Mouse (Mus musculus) forebrain, postnatal 0 days (tissue): ENCODE measurements around the gene Foxd1. TPM values are rescaled to one million over a fixed set of nuclear protein-coding genes. Genes with fewer than 3 reads are reported as not detected.

Experiments used
- ATAC-seq: fragments of 200-750 bp; cut with Nextera tagmentation; 2 replicates; pipeline ENCODE4 v1.8.0; 2017; ENCODE audit warnings: mild to moderate bottlenecking, moderate library complexity
- DNase-seq: peaks from one replicate; pipeline ENCODE4 v3.0.0-alpha.2; 2015
- H3K27ac ChIP-seq: fragments of 300-500 bp; sonication (generic); 2 replicates; pipeline ENCODE4 v1.5.1; 2014; ENCODE audit warnings: low read depth, mild to moderate bottlenecking, antibody characterized with exemption, low read length, moderate library complexity, mixed read lengths
- H3K27me3 ChIP-seq: fragments of 300-500 bp; sonication (generic); 2 replicates; pipeline ENCODE4 v1.6.1; 2014; ENCODE audit warnings: mild to moderate bottlenecking, low read length, mixed read lengths; ENCODE audit not compliant: insufficient read depth
- H3K36me3 ChIP-seq: fragments of 300-500 bp; sonication (generic); 2 replicates; pipeline ENCODE4 v1.6.1; 2014; ENCODE audit warnings: mild to moderate bottlenecking, moderate library complexity; ENCODE audit not compliant: insufficient read depth
- H3K4me1 ChIP-seq: fragments of 300-500 bp; sonication (generic); 2 replicates; pipeline ENCODE4 v1.6.1; 2014; ENCODE audit warnings: antibody characterized with exemption; ENCODE audit not compliant: insufficient read depth
- H3K4me2 ChIP-seq: fragments of 300-500 bp; sonication (generic); 2 replicates; pipeline ENCODE4 v1.6.1; 2014; ENCODE audit warnings: low read depth, mild to moderate bottlenecking, moderate library complexity
- H3K4me3 ChIP-seq: fragments of 300-500 bp; sonication (generic); 2 replicates; pipeline ENCODE4 v1.5.1; 2014; ENCODE audit warnings: low read depth, low read length, mixed read lengths
- H3K9ac ChIP-seq: fragments of 300-500 bp; sonication (generic); 2 replicates; pipeline ENCODE4 v1.6.1; 2014; ENCODE audit warnings: mild to moderate bottlenecking
- H3K9me3 ChIP-seq: fragments of 300-500 bp; sonication (generic); 2 replicates; pipeline ENCODE4 v1.6.1; 2016; ENCODE audit warnings: low read length
- CTCF ChIP-seq: sonication (generic); IDR thresholded peaks from 2 replicates; pipeline ENCODE4 v1.5.1; 2016; ENCODE audit warnings: antibody characterized with exemption, control low read depth, low read depth
- WGBS: fragments of 180-500 bp; shearing (Covaris S2); extraction: QIAGEN DNeasy Blood & Tissue Kit; methylation state at CpG from one replicate; pipeline ENCODE4 v1.1.7; 2014; 5-methylcytosine and 5-hydroxymethylcytosine counted together
- polyA plus RNA-seq: library from polyadenylated mRNA; unstranded; fragments of >200 nt; fragmentation: Nextera tagmentation; extraction: Ambion mirVana; gene quantifications from 2 replicates; pipeline ENCODE4 v1.2.1, GENCODE M21; 2015
- total RNA-seq: library from RNA; depleted of rRNA; stranded (reverse); fragments of >200 nt; gene quantifications from 2 replicates; pipeline ENCODE4 v1.2.3, GENCODE M21; 2014

Foxd1 gene
- total and polyA plus RNA-seq, 2 experiments from 2014 or later = 0.86 to 2.0 TPM

DNA sequence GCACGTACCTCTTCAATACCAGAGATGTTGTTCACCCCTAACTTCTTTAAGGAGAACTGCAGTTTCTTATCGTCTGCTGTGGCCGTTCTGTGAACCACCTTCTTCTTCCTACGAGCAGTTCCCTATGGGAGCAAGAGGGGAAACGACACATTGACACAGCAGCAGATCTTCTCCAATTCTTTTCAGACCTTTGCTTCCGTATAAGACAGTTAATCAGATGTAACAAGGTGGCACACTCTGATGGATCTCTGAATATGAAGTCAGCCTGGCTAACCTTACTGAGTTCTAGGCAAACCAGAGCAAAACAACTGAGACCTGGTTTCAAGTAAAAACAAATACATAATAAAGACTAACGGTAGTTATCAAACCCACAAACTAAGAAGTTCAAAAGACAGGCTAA is 40.4 kb upstream of the Foxd1 start:
- Histone ChIP-seq H3K27ac (no peak overlapping the region), H3K4me3 (no peak overlapping the region), H3K9ac (no peak overlapping the region), H3K36me3 (peaks cover 39% of the 10 kb centered on the region), H3K9me3 (no peaks in the 10 kb centered on the region), H3K4me1 (peaks cover 6% of the 10 kb centered on the region; the same call in 1 of the 2 replicates), H3K4me2 (no peak overlapping the region), H3K27me3 (no peaks in the 10 kb centered on the region)
- 82% methylated on average over 7 of the region's 7 CpGs for WGBS
- ATAC-seq (no peak), DNase-seq (no peak)
- no peak for TF ChIP-seq CTCF

DNA sequence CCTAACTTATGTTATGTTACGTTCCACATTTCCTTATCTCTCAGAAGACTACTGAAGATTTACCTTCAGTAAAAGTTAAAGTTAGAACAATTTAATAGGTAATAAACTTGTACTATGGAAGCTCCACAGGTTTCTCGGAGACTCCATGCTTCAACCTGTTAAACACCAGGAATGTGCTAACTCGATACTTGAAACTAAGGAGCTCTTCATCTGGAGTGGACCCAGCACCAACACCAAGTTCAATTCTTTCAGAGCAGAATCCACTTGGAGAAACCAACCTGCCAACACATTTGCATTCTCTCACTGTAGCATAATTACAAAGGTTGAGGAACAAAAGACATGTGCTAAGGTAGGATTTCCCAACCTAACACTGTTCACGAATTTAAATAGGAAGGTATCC is 38.9 kb upstream of the Foxd1 start:
- 76% methylated on average over 4 of the region's 4 CpGs for WGBS
- H3K4me3 ChIP-seq = no peak overlapping the region
- peaks cover 34% of the 10 kb centered on the region for H3K36me3 ChIP-seq
- no peak for TF ChIP-seq CTCF
- H3K4me2 ChIP-seq = peak overlapping the region; percentile 4; the same call in 1 of the 2 replicates
- peaks cover 6% of the 10 kb centered on the region; the same call in 1 of the 2 replicates for H3K4me1 ChIP-seq
- DNase-seq (no peak), ATAC-seq (no peak)
- H3K9me3 ChIP-seq = no peaks in the 10 kb centered on the region
- H3K27ac ChIP-seq = no peak overlapping the region
- no peaks in the 10 kb centered on the region for H3K27me3 ChIP-seq
- H3K9ac ChIP-seq = no peak overlapping the region

DNA sequence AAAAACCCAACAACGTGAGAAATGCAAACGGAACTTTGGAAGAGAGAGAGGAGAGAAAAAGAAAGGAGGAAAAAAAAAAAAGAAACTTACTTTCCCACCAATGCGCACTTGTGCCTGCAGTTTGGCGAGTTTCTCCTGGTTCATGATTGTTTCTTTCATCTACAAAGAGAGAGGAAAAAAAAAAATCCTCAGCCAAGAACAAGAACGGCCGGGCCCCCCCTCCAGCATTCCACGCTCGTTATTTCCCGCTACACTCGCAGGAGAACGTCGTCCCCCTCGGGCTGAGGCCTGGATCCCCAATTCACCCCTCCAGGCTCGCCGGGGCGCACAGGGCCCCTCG is 37.9 kb upstream of the Foxd1 start:
- Histone ChIP-seq H3K9ac (peak overlapping the region; percentile 84), H3K27me3 (no peaks in the 10 kb centered on the region), H3K27ac (peak overlapping the region; percentile 91), H3K4me1 (peaks cover 6% of the 10 kb centered on the region; the same call in 1 of the 2 replicates), H3K4me2 (peak overlapping the region; percentile 67), H3K4me3 (peak overlapping the region; percentile 93), H3K36me3 (peaks cover 25% of the 10 kb centered on the region), H3K9me3 (no peaks in the 10 kb centered on the region)
- no peak for DNase-seq
- no peak for TF ChIP-seq CTCF
- WGBS = under 1% methylated on average over 16 of the region's 17 CpGs
- ATAC-seq = no peak

GRCm38 (mm10) chr13:98316480-98317245 is 37.4 kb upstream of the Foxd1 start, which contains the start of gene Btf3:
Gene Btf3, minus strand, starts transcription at chr13:98317006.
- Histone ChIP-seq H3K4me2 (peak within 1 kb of the TSS; percentile 67), H3K9ac (peak within 1 kb of the TSS; percentile 84), H3K4me1 (peaks cover 6% of the 10 kb centered on the region; the same call in 1 of the 2 replicates), H3K27ac (peak within 1 kb of the TSS; percentile 91), H3K27me3 (no peaks in the 10 kb centered on the region), H3K4me3 (peak within 1 kb of the TSS; percentile 93), H3K36me3 (peaks cover 19% of the 10 kb centered on the region), H3K9me3 (no peaks in the 10 kb centered on the region)
- WGBS = 2% methylated on average over 84 of the region's 90 CpGs
- ATAC-seq = peak; percentile 96
- DNase-seq = peak; percentile 94
- TF ChIP-seq CTCF = no peak; the same call in none of the 2 replicates

DNA sequence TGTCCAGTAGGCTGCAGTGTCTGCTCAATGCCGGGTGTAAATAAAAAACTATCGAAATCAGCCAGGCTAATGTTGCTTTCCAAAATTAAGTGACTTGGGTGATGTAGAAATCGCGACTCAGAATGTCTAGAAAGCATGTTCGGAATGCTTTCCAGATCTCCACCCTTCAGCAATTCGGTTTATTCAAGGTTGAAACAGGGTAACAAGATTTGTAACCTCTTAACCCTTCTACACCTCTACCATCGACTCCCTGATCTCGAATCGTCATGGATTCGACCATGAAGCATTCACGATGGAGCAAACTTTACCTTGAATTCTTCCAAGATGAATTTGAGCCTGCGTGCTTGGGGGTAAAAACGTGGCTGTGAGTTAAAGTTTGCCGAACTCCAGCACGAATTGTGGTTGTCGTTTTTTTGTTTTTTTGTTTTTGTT is 36.8 kb upstream of the Foxd1 start:
- DNase-seq = no peak
- 2% methylated on average over 16 of the region's 16 CpGs for WGBS
- Histone ChIP-seq H3K36me3 (peaks cover 13% of the 10 kb centered on the region), H3K9ac (peak overlapping the region; percentile 84), H3K4me1 (peaks cover 6% of the 10 kb centered on the region; the same call in 1 of the 2 replicates), H3K27me3 (no peaks in the 10 kb centered on the region), H3K4me3 (peak overlapping the region; percentile 93), H3K27ac (peak overlapping the region; percentile 91), H3K4me2 (peak overlapping the region; percentile 67), H3K9me3 (no peaks in the 10 kb centered on the region)
- ATAC-seq = peak; percentile 67
- TF ChIP-seq CTCF = no peak

DNA sequence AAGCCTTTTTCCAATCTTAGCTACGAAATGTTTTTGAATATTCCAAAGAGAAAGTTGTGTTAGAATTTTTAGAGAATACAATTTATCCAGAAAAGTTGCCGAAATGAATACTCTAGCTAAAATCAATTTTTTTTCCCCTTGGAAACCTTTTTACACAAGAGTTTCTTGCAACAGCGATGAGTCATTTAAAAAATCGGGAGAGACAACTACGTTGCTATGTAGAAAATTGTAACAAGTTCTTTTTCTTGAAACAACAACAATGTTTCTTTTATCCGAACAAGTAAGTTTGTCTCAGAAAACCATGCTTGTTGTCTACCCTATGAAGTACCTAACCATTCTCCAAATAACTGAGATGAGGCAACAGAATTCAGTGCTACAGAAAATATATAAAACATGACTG is 36.1 kb upstream of the Foxd1 start:
- peaks cover 6% of the 10 kb centered on the region; the same call in 1 of the 2 replicates for H3K4me1 ChIP-seq
- no peaks in the 10 kb centered on the region for H3K27me3 ChIP-seq
- no peaks in the 10 kb centered on the region for H3K9me3 ChIP-seq
- DNase-seq = no peak
- ATAC-seq = no peak
- H3K9ac ChIP-seq = no peak overlapping the region
- peak overlapping the region; percentile 67; the same call in 1 of the 2 replicates for H3K4me2 ChIP-seq
- no peak overlapping the region for H3K27ac ChIP-seq
- peaks cover 9% of the 10 kb centered on the region; the same call in 1 of the 2 replicates for H3K36me3 ChIP-seq
- no peak for TF ChIP-seq CTCF
- 87% methylated on average over 6 of the region's 6 CpGs for WGBS
- H3K4me3 ChIP-seq = no peak overlapping the region

DNA sequence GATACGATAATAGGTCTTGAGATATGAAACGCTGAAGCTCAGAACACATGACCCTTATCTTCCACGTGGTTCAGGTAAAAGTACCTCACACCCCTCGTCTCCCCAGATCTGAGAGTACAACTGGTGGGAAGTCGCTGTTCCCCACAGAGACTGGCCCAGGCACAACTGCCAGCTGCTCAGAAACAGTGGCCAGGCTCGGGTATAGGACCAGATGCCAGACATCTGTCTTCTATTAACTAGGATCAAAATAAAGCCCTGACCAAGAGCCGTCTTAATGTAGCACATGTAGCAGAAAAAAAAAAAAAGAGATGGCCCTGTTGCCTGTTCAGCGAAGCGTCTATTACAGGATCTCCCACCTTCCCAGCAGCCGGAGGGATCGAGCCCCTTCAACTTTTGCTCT is 29.0 kb upstream of the Foxd1 start:
- no peak overlapping the region for H3K27ac ChIP-seq
- H3K4me2 ChIP-seq = no peak overlapping the region
- DNase-seq (no peak), ATAC-seq (no peak)
- 89% methylated on average over 11 of the region's 11 CpGs for WGBS
- no peaks in the 10 kb centered on the region for H3K27me3 ChIP-seq
- no peaks in the 10 kb centered on the region for H3K9me3 ChIP-seq
- H3K4me1 ChIP-seq = no peaks in the 10 kb centered on the region
- no peak overlapping the region for H3K9ac ChIP-seq
- no peaks in the 10 kb centered on the region for H3K36me3 ChIP-seq
- no peak overlapping the region for H3K4me3 ChIP-seq
- no peak for TF ChIP-seq CTCF
